Mouse (Mus musculus): Measurements from ENCODE around the gene Rasal3. TPM values are rescaled to one million over a fixed set of nuclear protein-coding genes. Genes with fewer than 3 reads are reported as not detected.
A peak's percentile ranks its signal among the peaks of the same experiment; 100 is the strongest.

Rasal3 gene
- polyA plus RNA-seq, 1 experiment from 2014 or later: 8.1 TPM

- H3K36me3 ChIP-seq: peaks cover 42% of the 10 kb centered on the region
- peaks cover 46% of the 10 kb centered on the region for H3K4me1 ChIP-seq
- H3K9me3 ChIP-seq (replicated peaks): no peaks in the 10 kb centered on the region
- no peak for ATAC-seq
- H3K27ac ChIP-seq: no peak overlapping the region; the same call in 1 of the 2 replicates
- H3K4me2 ChIP-seq: 0 out of 2 replicates have a peak overlapping the region, but pooled peaks have one; percentile 92
- no peak overlapping the region for H3K4me3 ChIP-seq
- no peak overlapping the region for H3K9ac ChIP-seq
- H3K27me3 ChIP-seq (replicated peaks): no peaks in the 10 kb centered on the region
These were observed 51.7 kb downstream of the Rasal3 start for GRCm38 (mm10) chr17:32351726-32352125.

GRCm38 (mm10) chr17:32351269-32351668 lies 52.1 kb downstream of the Rasal3 start:
- H3K4me1 ChIP-seq: peaks cover 46% of the 10 kb centered on the region
- H3K9ac ChIP-seq: peak overlapping the region; percentile 51
- peaks cover 38% of the 10 kb centered on the region for H3K36me3 ChIP-seq
- no peaks in the 10 kb centered on the region for H3K27me3 ChIP-seq (replicated peaks)
- peak overlapping the region; percentile 81 for H3K4me3 ChIP-seq
- H3K27ac ChIP-seq: no peak overlapping the region
- no peaks in the 10 kb centered on the region for H3K9me3 ChIP-seq (replicated peaks)
- 68% methylated on average over 3 of the region's 3 CpGs for WGBS (ENCODE audit: insufficient replicate concordance)
- no peak for ATAC-seq
- peak overlapping the region; percentile 92 for H3K4me2 ChIP-seq

GRCm38 (mm10) chr17:32350382-32350983 lies 52.9 kb downstream of the Rasal3 start, which contains the start of gene Akap8l:
Akap8l (minus strand) TSS chr17:32350607.
- H3K36me3 ChIP-seq: peaks cover 30% of the 10 kb centered on the region
- H3K27ac ChIP-seq: peak within 1 kb of the TSS; percentile 88
- peak within 1 kb of the TSS; percentile 90 for H3K9ac ChIP-seq
- WGBS (ENCODE audit: insufficient replicate concordance): under 1% methylated on average over 37 of the region's 37 CpGs
- no peaks in the 10 kb centered on the region for H3K27me3 ChIP-seq (replicated peaks)
- peak; percentile 96 for ATAC-seq
- H3K9me3 ChIP-seq (replicated peaks): no peaks in the 10 kb centered on the region
- peaks cover 46% of the 10 kb centered on the region for H3K4me1 ChIP-seq
- H3K4me2 ChIP-seq: peak within 1 kb of the TSS; percentile 92
- peak within 1 kb of the TSS; percentile 81 for H3K4me3 ChIP-seq

GRCm38 (mm10) chr17:32349851-32350381 lies 53.5 kb downstream of the Rasal3 start:
- H3K4me1 ChIP-seq: peaks cover 46% of the 10 kb centered on the region
- H3K27ac ChIP-seq: peak overlapping the region; percentile 88
- under 1% methylated on average over 24 of the region's 24 CpGs for WGBS (ENCODE audit: insufficient replicate concordance)
- peak; percentile 13 for ATAC-seq
- peak overlapping the region; percentile 81 for H3K4me3 ChIP-seq
- H3K4me2 ChIP-seq: peak overlapping the region; percentile 92
- no peaks in the 10 kb centered on the region for H3K27me3 ChIP-seq (replicated peaks)
- no peaks in the 10 kb centered on the region for H3K9me3 ChIP-seq (replicated peaks)
- H3K9ac ChIP-seq: peak overlapping the region; percentile 90
- peaks cover 27% of the 10 kb centered on the region for H3K36me3 ChIP-seq

GRCm38 (mm10) chr17:32349037-32349732 lies 54.2 kb downstream of the Rasal3 start:
- Histone ChIP-seq H3K9ac (peak overlapping the region; percentile 90), H3K9me3 (replicated peaks) (no peaks in the 10 kb centered on the region), H3K27ac (peak overlapping the region; percentile 88), H3K4me3 (peak overlapping the region; percentile 81), H3K4me2 (peak overlapping the region; percentile 92), H3K27me3 (replicated peaks) (no peaks in the 10 kb centered on the region), H3K36me3 (peaks cover 27% of the 10 kb centered on the region), H3K4me1 (peaks cover 46% of the 10 kb centered on the region)
- 2% methylated on average over 4 of the region's 4 CpGs for WGBS (ENCODE audit: insufficient replicate concordance)
- peak; percentile 44 for ATAC-seq

- no peaks in the 10 kb centered on the region for H3K9me3 ChIP-seq (replicated peaks)
- H3K27ac ChIP-seq: no peak overlapping the region
- ATAC-seq: no peak
- peak overlapping the region; percentile 92 for H3K4me2 ChIP-seq
- peaks cover 46% of the 10 kb centered on the region for H3K4me1 ChIP-seq
- peaks cover 27% of the 10 kb centered on the region for H3K36me3 ChIP-seq
- peak overlapping the region; percentile 90; the same call in 1 of the 2 replicates for H3K9ac ChIP-seq
- WGBS (ENCODE audit: insufficient replicate concordance): 80% methylated on average over 2 of the region's 2 CpGs
- peak overlapping the region; percentile 81 for H3K4me3 ChIP-seq
- H3K27me3 ChIP-seq (replicated peaks): no peaks in the 10 kb centered on the region
These were observed 55.0 kb downstream of the Rasal3 start for GRCm38 (mm10) chr17:32348406-32348805.

GRCm38 (mm10) chr17:32341102-32341501 lies 62.3 kb downstream of the Rasal3 start:
- no peak overlapping the region for H3K27ac ChIP-seq
- H3K4me1 ChIP-seq: peaks cover 13% of the 10 kb centered on the region; the same call in 1 of the 2 replicates
- no peak overlapping the region for H3K4me3 ChIP-seq
- no peak for ATAC-seq
- H3K9me3 ChIP-seq (replicated peaks): no peaks in the 10 kb centered on the region
- H3K9ac ChIP-seq: no peak overlapping the region
- peaks cover 75% of the 10 kb centered on the region for H3K36me3 ChIP-seq
- no peaks in the 10 kb centered on the region for H3K27me3 ChIP-seq (replicated peaks)
- no peak overlapping the region for H3K4me2 ChIP-seq
- 92% methylated on average over 1 of the region's 1 CpGs for WGBS (ENCODE audit: insufficient replicate concordance)

Small RNA genes lying within 50 kb of the gene (microRNA-seq; reads per million reads assigned to microRNA genes)
- not detected for gene Gm22201

Other genes starting within 250 kb of the Rasal3 start
- 1.7 and 2.3 TPM in 2 replicates for gene Notch3, start 236.7 kb downstream of the Rasal3 start, polyA plus RNA-seq (2016; fragmentation: Nextera tagmentation; extraction: Ambion mirVana)
- 0.10 and 0.13 TPM in 2 replicates for gene Ephx3, start 214.0 kb downstream of the Rasal3 start, polyA plus RNA-seq (2016; fragmentation: Nextera tagmentation; extraction: Ambion mirVana)
- gene Brd4, start 118.9 kb downstream of the Rasal3 start, polyA plus RNA-seq (2016; fragmentation: Nextera tagmentation; extraction: Ambion mirVana): 55.1 and 56.5 TPM in 2 replicates
- 72.1 and 73.5 TPM in 2 replicates for gene Akap8, start 82.3 kb downstream of the Rasal3 start, polyA plus RNA-seq (2016; fragmentation: Nextera tagmentation; extraction: Ambion mirVana)
- gene Akap8l, start 53.0 kb downstream of the Rasal3 start, polyA plus RNA-seq (2016; fragmentation: Nextera tagmentation; extraction: Ambion mirVana): 49.7 and 50.1 TPM in 2 replicates
- gene Wiz, start 14.1 kb downstream of the Rasal3 start, polyA plus RNA-seq (2016; fragmentation: Nextera tagmentation; extraction: Ambion mirVana): 13.3 and 14.8 TPM in 2 replicates
- 1.6 and 1.8 TPM in 2 replicates for gene Pglyrp2, start 20.6 kb upstream of the Rasal3 start, polyA plus RNA-seq (2016; fragmentation: Nextera tagmentation; extraction: Ambion mirVana)
- gene Cyp4f39, start 49.1 kb upstream of the Rasal3 start, polyA plus RNA-seq (2016; fragmentation: Nextera tagmentation; extraction: Ambion mirVana): 0.32 and 0.50 TPM in 2 replicates
- 0.91 and 0.96 TPM in 2 replicates for gene Cyp4f17, start 102.5 kb upstream of the Rasal3 start, polyA plus RNA-seq (2016; fragmentation: Nextera tagmentation; extraction: Ambion mirVana)
- gene Cyp4f16, start 133.0 kb upstream of the Rasal3 start, polyA plus RNA-seq (2016; fragmentation: Nextera tagmentation; extraction: Ambion mirVana): 5.2 and 5.6 TPM in 2 replicates
- gene Cyp4f37, start 217.7 kb upstream of the Rasal3 start, polyA plus RNA-seq (2016; fragmentation: Nextera tagmentation; extraction: Ambion mirVana): not detected in 2 replicates

All from liver, embryonic 12.5 days (tissue).